Mouse (Mus musculus) embryonic facial prominence, embryonic 12.5 days (tissue): ENCODE measurements around the gene Baat. TPM values are rescaled to one million over a fixed set of nuclear protein-coding genes. Genes with fewer than 3 reads are reported as not detected.
"Not testable (repeated sequence)": the region's sequence is repeated elsewhere in the genome, so short reads cannot be mapped to it uniquely, and the experiment has no call there.

Experiments used
- ATAC-seq: fragments of 200-750 bp; cut with Nextera tagmentation; 2 replicates; pipeline ENCODE4 v1.8.0; 2017; ENCODE audit not compliant: insufficient number of reproducible peaks, insufficient read depth, low FRiP score, low TSS enrichment
- H3K27ac ChIP-seq: fragments of 300-500 bp; sonication (generic); 2 replicates; pipeline ENCODE4 v1.5.1; 2016; ENCODE audit warnings: mild to moderate bottlenecking
- H3K27me3 ChIP-seq: fragments of 300-500 bp; sonication (generic); 2 replicates; pipeline ENCODE4 v1.6.1; 2016; ENCODE audit warnings: mild to moderate bottlenecking, moderate library complexity
- H3K36me3 ChIP-seq: fragments of 300-500 bp; sonication (generic); 2 replicates; pipeline ENCODE4 v1.6.1; 2016; ENCODE audit warnings: mild to moderate bottlenecking
- H3K4me1 ChIP-seq: fragments of 300-500 bp; sonication (generic); 2 replicates; pipeline ENCODE4 v1.6.1; 2016
- H3K4me2 ChIP-seq: fragments of 300-500 bp; sonication (generic); replicated peaks from 2 replicates; pipeline ENCODE4 v1.6.1; 2016; ENCODE audit warnings: mild to moderate bottlenecking, moderate library complexity
- H3K4me3 ChIP-seq: fragments of 300-500 bp; sonication (generic); 2 replicates; pipeline ENCODE4 v1.5.1; 2016; ENCODE audit warnings: mild to moderate bottlenecking
- H3K9ac ChIP-seq: fragments of 300-500 bp; sonication (generic); 2 replicates; pipeline ENCODE4 v1.6.1; 2016; ENCODE audit warnings: mild to moderate bottlenecking, moderate library complexity
- H3K9me3 ChIP-seq: fragments of 300-500 bp; sonication (generic); 2 replicates; pipeline ENCODE4 v1.6.1; 2016; ENCODE audit warnings: mild to moderate bottlenecking, moderate library complexity
- WGBS: fragments of 180-500 bp; shearing (Covaris S2); methylation state at CpG from one replicate; pipeline ENCODE4 v1.1.7; 2016; 5-methylcytosine and 5-hydroxymethylcytosine counted together
- polyA plus RNA-seq: library from polyadenylated mRNA; unstranded; fragments of >200 nt; fragmentation: Nextera tagmentation; extraction: Ambion mirVana; gene quantifications from 2 replicates; pipeline ENCODE4 v1.2.1, GENCODE M21; 2016

Baat gene
- polyA plus RNA-seq, 1 experiment from 2014 or later: 0.08 TPM

DNA sequence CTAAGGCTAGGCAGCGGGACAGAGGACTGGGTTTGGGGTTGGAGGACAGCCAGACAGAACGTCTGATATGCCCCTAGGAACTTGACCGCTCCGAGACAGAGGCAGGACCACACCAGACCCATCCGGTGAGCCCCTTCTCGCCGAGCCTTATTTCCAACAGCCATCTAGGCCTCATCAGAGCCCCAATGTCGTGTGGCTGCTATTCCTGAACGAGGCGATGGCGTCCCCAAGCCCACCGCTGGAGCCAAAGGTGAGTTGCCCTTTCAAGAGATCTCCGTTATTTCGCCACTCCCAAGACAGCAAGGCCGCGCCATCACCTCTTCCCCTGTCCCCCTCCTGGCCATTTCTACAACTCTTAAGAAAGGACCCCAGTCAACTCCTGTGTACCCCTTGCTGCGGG is 15.0 kb upstream of the Baat start:
- Histone ChIP-seq H3K4me1 (peaks cover 14% of the 10 kb centered on the region; the same call in 1 of the 2 replicates), H3K9me3 (no peaks in the 10 kb centered on the region), H3K27ac (no peak overlapping the region), H3K4me3 (peak overlapping the region; percentile 73), H3K27me3 (no peaks in the 10 kb centered on the region), H3K9ac (peak overlapping the region; percentile 61), H3K4me2 (peak overlapping the region; percentile 52), H3K36me3 (peaks cover 28% of the 10 kb centered on the region; the same call in 1 of the 2 replicates)
- ATAC-seq: peak; percentile 72; the same call in 1 of the 2 replicates
- WGBS: 2% methylated on average over 17 of the region's 17 CpGs

DNA sequence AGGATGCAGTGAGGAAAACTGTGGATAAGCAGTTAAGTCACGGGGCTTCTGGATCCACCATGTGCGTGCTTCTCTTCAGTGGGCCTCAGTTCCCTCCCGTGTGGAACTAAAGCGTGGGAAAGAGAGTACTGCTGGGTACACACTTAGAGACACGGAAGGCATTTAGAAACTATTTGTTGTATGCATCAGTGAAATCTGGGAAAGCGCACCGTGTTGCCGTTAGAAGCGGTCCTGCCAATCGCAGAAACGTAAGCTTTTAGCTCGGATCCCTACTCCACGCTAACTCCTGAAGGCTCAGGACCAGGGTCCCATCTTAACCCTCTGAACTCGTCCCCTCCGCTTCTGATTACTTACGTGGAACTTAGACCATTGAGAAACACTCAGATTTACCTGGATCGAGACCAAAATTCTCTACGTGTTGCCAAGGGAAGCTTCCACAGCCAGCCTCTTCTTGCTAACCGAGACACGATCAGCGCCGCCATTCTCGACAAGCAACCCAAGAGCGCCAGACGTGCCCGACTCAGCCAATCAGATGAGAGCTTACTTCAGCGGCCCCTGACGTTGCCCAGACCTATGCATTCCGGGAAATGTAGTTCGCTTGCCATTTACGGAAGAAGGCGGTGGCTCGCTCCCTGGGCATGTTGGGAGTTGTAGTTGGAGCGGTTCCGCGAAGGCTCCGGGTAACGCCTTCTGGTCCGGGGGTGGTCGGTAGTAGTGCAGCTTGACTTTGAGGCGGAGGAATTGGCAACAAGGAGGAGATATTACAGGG is 14.4 kb upstream of the Baat start, which contains the start of the genes Mrpl50 and Zfp189:
TSS of gene Mrpl50 (minus strand) at position 522 of the 769 bp plus-strand sequence.
TSS of gene Zfp189 (plus strand) at position 605 of the 769 bp plus-strand sequence.
- Histone ChIP-seq H3K4me3 (peak within 1 kb of the TSS; percentile 73), H3K4me1 (peaks cover 14% of the 10 kb centered on the region; the same call in 1 of the 2 replicates), H3K36me3 (peaks cover 28% of the 10 kb centered on the region; the same call in 1 of the 2 replicates), H3K9me3 (no peaks in the 10 kb centered on the region), H3K9ac (peak within 1 kb of the TSS; percentile 73), H3K4me2 (peak within 1 kb of the TSS; percentile 60), H3K27me3 (no peaks in the 10 kb centered on the region), H3K27ac (peak within 1 kb of the TSS; percentile 57; the same call in 1 of the 2 replicates)
- under 1% methylated on average over 41 of the region's 41 CpGs for WGBS
- peak; percentile 99 for ATAC-seq

DNA sequence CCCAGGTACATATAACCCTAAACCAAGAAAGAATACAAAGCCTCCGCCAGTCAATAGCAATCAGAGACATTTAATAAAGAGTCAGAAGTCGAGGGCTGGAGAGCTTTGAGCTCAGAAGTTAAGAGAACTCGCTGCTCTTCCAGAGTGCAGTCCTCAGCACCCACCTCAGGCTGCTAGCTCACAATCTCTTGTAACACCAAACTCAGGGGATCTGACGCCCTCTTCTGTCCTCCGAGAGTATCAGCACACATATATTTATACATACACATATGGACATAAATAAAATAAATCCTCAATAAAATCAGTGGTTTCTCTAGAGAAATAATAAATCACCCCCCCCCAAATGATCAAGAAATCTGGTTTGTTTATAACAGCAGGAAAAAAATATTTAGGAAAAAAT is 13.1 kb upstream of the Baat start:
- Histone ChIP-seq H3K4me1 (peaks cover 14% of the 10 kb centered on the region; the same call in 1 of the 2 replicates), H3K27ac (no peak overlapping the region), H3K4me2 (peak overlapping the region; percentile 60), H3K4me3 (no peak overlapping the region), H3K27me3 (no peaks in the 10 kb centered on the region), H3K9ac (no peak overlapping the region), H3K36me3 (peaks cover 28% of the 10 kb centered on the region; the same call in 1 of the 2 replicates), H3K9me3 (no peaks in the 10 kb centered on the region)
- no peak for ATAC-seq
- WGBS: 74% methylated on average over 5 of the region's 5 CpGs

DNA sequence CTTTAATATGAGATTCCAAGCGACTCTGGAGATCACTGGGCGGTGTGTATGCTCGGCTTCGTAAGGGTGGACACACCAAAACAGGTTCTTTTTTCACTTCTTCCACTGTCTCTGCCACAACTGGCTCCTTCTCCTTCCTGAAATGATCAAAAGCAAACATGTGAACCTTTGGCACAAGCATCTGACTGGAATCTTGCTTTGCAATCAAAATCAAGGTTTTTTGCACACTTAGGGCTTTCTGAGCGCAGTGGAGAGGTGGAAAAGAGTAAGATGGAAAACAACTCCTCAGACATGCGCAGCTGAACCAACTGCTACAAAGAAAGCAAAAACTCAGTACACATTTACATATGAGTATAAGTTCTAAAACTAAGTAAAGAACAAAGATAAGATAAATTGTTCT is 8.1 kb upstream of the Baat start:
- Histone ChIP-seq H3K4me1 (peaks cover 2% of the 10 kb centered on the region; the same call in 1 of the 2 replicates), H3K9me3 (no peaks in the 10 kb centered on the region), H3K27me3 (no peaks in the 10 kb centered on the region), H3K36me3 (peaks cover 25% of the 10 kb centered on the region), H3K9ac (no peak overlapping the region), H3K4me3 (no peak overlapping the region), H3K4me2 (no peak overlapping the region), H3K27ac (no peak overlapping the region)
- 96% methylated on average over 6 of the region's 6 CpGs for WGBS
- ATAC-seq: no peak

DNA sequence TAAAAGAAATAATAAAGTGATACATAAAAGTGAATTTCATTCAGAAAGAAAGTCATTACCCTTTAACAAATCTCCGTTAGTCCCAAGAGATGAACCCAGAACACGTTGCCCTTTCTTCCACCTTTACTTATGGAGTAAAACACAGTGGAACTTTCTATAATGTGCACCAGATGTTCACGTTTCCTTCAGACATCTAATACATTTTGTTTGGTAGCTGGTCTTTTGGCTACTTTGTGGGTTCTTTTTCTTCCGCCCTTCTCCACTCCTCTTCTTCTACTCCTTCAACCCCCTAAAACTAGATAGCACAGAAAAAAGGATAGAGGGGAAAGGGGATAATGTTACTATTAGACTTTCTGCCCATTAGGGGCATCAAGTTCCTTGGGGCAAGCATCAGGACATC is 6.3 kb upstream of the Baat start:
- H3K4me1 ChIP-seq: no peaks in the 10 kb centered on the region
- no peak overlapping the region for H3K9ac ChIP-seq
- 30% methylated on average over 4 of the region's 4 CpGs for WGBS
- no peak overlapping the region for H3K4me3 ChIP-seq
- no peak overlapping the region for H3K27ac ChIP-seq
- ATAC-seq: no peak
- H3K9me3 ChIP-seq: no peaks in the 10 kb centered on the region
- H3K4me2 ChIP-seq: no peak overlapping the region
- H3K27me3 ChIP-seq: no peaks in the 10 kb centered on the region
- H3K36me3 ChIP-seq: peaks cover 19% of the 10 kb centered on the region

DNA sequence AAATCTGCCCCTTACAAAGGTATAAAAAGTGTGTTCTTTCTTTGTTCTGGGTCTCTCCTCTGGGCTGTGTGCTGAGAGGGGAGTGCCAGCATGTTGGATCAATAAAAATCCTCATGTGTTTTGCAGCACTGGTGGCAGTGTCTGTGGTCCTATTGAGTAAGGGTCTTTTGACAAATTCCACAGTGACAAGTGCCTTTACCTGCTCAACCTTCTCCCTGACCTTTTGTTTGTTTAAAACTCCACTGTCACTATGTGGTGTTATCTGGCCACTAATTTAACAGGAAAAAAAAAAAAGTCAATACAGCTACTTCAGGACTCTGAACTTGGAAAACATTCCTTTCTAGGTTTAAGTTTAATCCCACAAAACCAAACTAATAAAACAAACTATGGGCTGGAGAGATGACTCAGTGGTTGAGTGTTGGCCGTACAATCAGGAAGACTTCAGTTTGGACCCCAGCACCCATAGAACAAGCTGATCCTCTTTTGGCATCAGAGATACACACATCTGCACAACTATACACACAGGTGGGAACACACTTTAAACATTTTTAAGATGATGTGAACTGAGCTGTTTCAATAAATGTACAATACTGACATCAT is 4.0 kb upstream of the Baat start:
- H3K9ac ChIP-seq, H3K9me3 ChIP-seq, H3K27ac ChIP-seq, ATAC-seq, H3K4me2 ChIP-seq, H3K27me3 ChIP-seq, H3K4me1 ChIP-seq, H3K4me3 ChIP-seq: not testable (repeated sequence)
- H3K36me3 ChIP-seq: peaks cover 14% of the 10 kb centered on the region
- 90% methylated on average over 1 of the region's 1 CpGs for WGBS

DNA sequence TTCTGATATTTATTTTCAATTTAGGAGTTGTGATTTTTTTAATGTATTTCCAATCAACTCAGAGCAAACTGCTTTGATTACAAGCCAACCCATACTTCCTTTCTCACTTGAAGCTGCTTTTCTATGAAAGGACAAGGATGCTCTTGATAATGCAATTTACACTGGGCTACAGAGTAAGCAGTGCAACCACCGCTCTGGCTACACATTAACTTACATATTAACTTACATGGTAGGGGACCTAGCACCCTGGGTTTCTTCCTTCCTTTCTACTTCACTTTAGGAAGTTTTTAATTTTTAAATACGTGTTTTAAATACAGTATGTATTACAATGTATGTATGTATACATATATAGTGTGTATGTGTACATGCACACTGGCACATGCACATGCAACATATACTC is 2.8 kb upstream of the Baat start:
- ATAC-seq: no peak
- Histone ChIP-seq H3K36me3 (peaks cover 12% of the 10 kb centered on the region), H3K27me3 (no peaks in the 10 kb centered on the region), H3K9me3 (no peaks in the 10 kb centered on the region), H3K9ac (no peak overlapping the region), H3K4me1 (no peaks in the 10 kb centered on the region), H3K4me2 (no peak overlapping the region), H3K27ac (no peak overlapping the region), H3K4me3 (no peak overlapping the region)
- WGBS: 84% methylated on average over 2 of the region's 2 CpGs

DNA sequence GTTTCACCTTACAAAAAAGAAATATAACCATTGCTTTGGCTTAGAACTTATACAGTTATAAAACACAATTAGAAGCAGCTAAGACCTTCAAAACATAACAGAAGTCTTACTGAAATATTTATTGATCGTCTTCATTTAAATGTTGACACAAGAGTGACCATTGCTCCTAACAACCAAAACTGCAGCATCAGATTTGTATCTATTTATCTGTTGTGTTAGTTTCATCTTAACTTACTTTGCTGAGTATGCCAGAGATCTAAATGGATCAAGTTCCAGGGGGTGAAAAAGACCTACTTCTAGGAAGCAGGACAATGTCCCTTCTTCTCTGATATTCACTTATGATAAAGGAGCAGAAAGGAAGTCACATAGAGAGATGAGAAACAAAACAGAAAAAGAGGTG is 2.8 kb downstream of the Baat start:
- WGBS: 96% methylated on average over 1 of the region's 1 CpGs
- no peaks in the 10 kb centered on the region for H3K36me3 ChIP-seq
- no peak for ATAC-seq
- H3K27ac ChIP-seq: no peak overlapping the region
- H3K4me3 ChIP-seq: no peak overlapping the region
- no peak overlapping the region for H3K9ac ChIP-seq
- no peaks in the 10 kb centered on the region for H3K27me3 ChIP-seq
- no peak overlapping the region for H3K4me2 ChIP-seq
- H3K9me3 ChIP-seq: no peaks in the 10 kb centered on the region
- H3K4me1 ChIP-seq: no peaks in the 10 kb centered on the region

DNA sequence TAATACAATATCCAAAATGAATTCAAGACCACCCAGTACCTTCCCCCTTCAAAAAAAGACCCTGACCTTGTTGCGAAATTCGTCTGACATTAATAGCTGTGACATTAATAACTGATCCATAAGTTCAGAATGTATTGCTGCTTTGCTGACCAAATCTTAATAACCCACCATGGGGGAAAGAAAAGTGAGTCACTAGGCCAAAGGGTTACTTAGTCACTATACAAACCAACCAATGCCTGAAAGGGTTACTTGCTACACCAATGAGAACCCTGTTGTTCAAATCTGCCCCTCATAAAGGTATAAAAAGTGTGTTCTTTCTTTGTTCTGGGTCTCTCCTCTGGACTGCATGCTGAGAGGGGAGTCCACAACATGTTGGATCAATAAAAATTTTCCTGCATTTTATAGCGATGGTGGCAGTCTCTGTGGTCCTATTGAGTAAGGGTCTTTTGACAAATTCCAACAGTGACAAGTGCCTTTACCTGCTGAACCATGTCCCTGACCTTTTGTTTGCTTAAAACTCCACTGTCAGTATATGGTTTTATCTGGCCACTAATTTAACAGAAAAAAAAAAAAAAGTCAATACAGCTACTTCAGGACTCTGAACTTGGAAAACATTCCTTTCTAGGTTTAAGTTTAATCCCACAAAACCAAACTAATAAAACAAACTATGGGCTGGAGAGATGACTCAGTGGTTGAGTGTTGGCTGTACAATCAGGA is 20.3 kb downstream of the Baat start:
- not testable (repeated sequence) for ATAC-seq, H3K36me3 ChIP-seq

DNA sequence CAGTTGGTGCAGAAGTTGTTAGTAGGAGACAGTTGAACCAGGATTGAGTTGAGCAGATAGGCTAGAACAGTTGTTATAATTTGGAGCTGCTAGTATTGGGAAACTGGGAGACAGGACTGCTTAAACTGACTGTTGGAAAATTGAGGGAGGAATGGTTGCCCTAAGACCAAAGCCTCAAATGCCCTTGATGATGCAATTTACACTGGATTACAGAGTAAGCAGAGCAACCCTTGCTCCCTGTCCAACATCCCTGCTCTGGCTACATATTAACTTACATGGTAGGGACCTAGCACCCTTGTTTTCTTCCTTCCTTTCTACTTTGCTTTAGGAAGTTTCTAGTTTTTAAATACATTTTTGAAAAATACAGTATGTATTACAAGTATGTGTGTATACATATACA is 20.9 kb downstream of the Baat start:
- Histone ChIP-seq H3K27ac (no peak overlapping the region), H3K9me3 (no peaks in the 10 kb centered on the region), H3K36me3 (no peaks in the 10 kb centered on the region), H3K27me3 (no peaks in the 10 kb centered on the region), H3K4me2 (no peak overlapping the region), H3K4me3 (no peak overlapping the region), H3K9ac (no peak overlapping the region), H3K4me1 (no peaks in the 10 kb centered on the region)
- no peak for ATAC-seq

More for the DNA sequence above, 20.3 kb downstream of the Baat start:
- H3K4me3 ChIP-seq, H3K27ac ChIP-seq, H3K4me2 ChIP-seq, H3K27me3 ChIP-seq, H3K9ac ChIP-seq, H3K4me1 ChIP-seq, H3K9me3 ChIP-seq: not testable (repeated sequence)
- 69% methylated on average over 3 of the region's 3 CpGs for WGBS

DNA sequence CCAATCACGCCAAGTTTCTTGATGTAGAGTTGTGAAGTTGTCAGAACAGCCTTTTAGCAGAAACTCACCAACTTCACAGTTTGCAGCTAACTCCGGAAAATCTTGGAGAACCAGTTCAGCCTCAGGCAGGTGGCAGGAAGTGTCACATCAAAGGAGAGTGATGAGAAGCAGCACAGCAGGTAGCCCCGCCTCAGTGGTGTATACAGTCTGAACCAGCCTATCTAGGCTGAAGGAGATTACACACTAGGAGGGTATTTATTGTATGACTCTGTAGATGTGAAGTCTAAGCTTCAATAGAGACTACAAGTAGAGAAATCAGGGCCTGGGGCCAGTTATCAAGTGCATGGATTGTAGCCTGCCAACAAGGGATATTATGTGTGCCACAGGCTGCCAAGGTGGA is 25.5 kb downstream of the Baat start:
- Histone ChIP-seq H3K27ac (no peak overlapping the region), H3K4me2 (no peak overlapping the region), H3K4me3 (no peak overlapping the region), H3K9me3 (no peaks in the 10 kb centered on the region), H3K36me3 (no peaks in the 10 kb centered on the region), H3K4me1 (no peaks in the 10 kb centered on the region), H3K9ac (no peak overlapping the region), H3K27me3 (no peaks in the 10 kb centered on the region)
- ATAC-seq: no peak
- 35% methylated on average over 3 of the region's 3 CpGs for whole genome bisulfite sequencing
